Mouse (Mus musculus) stomach, postnatal 0 days (tissue): ENCODE measurements at regions not wholly inside any gene's neighbourhood (a gene's known extent, or its start where the extent isn't known, plus 50 kb on each side); places are given as distances from the start of the nearest gene placed in this dataset.

Experiments
- CTCF ChIP-seq: IDR thresholded peaks from 2 replicates; pipeline ENCODE4 v1.5.1; 2016; ENCODE audit warnings: antibody characterized with exemption, low read depth, mild to moderate bottlenecking, moderate library complexity
- EP300 ChIP-seq: optimal IDR thresholded peaks from 2 replicates; pipeline ENCODE3; 2016; ENCODE audit warnings: antibody characterized with exemption

GRCm38 (mm10) chr6:134320379-134320932, 75.7 kb upstream of the Bcl2l14 start:
- peak; percentile 42 for TF ChIP-seq CTCF
- TF ChIP-seq EP300 = no peak
